Comparison of ENCODE assay signal across 13 mouse cellular contexts in genomic region chr2:115822361-115822760, GRCm38 (mm10).
DNase-seq lines count a peak whose midpoint lies in the region.
"Had no signal": no experiment of that assay in that cellular context is flagged by ENCODE, and none has a peak within 500 bp of the region (broad histone marks: within the 10 kb centered on the region; RNA-seq: fewer than 3 reads in every experiment).

No protein-coding gene starts in this region.

- intact Hi-C loops in left cerebral cortex, postnatal 36 days (cut with DNase I), result no loop called here

- peak; percentile 77 for DNase-seq in right cerebral cortex, adult 18-20 months
- no peak for DNase-seq in right cerebral cortex, postnatal 14 days
- DNase-seq in layer of hippocampus, adult 9-10 months (ENCODE audit: low spot score), result peak; percentile 16
- DNase-seq in left cerebral cortex, postnatal 36 days (ENCODE audit: low spot score in 2 of 2), result peak; percentile 53 to 63
- no peak for DNase-seq in lung, adult 18-20 months
- DNase-seq in thymus, postnatal 36 days, result no peak
- DNase-seq in thymus, postnatal 10 days (ENCODE audit: low spot score in 2 of 2), result no peak
- DNase-seq: cerebellum, adult 11-12 months; cerebellum, postnatal 36 days; heart, adult 2 months; lung, postnatal 10 days; retina, postnatal 1 day; thymus, postnatal 25 days had no signal

Comparison
In these comparisons a context has a peak if more than half of its experiments do, and no peak if none do; other contexts are left out.
1. DNase-seq: peak in right cerebral cortex, adult 18-20 months (single experiment), layer of hippocampus, adult 9-10 months (single experiment) and left cerebral cortex, postnatal 36 days (2 of 2); none in right cerebral cortex, postnatal 14 days (single experiment), lung, adult 18-20 months (0 of 2), thymus, postnatal 36 days (0 of 2) and thymus, postnatal 10 days (0 of 2).